Mouse (Mus musculus): ENCODE results near the gene Hsd17b13. TPM values are rescaled to one million over a fixed set of nuclear protein-coding genes. Genes with fewer than 3 reads are reported as not detected.
"Not testable (repeated sequence)": the region's sequence is repeated elsewhere in the genome, so short reads cannot be mapped to it uniquely, and the experiment has no call there.

The Hsd17b13 gene
- polyA plus RNA-seq (2016; fragmentation: Nextera tagmentation; extraction: Ambion mirVana): not detected in 2 replicates

GRCm38 (mm10) chr5:103977297-103977696 is at the start of gene Hsd17b13:
TSS of gene Hsd17b13 (minus strand) at chr5:103977410.
- H3K9ac ChIP-seq (replicated peaks): no peak within 1 kb of the TSS
- no peaks in the 10 kb centered on the region for H3K9me3 ChIP-seq
- no peaks in the 10 kb centered on the region for H3K4me1 ChIP-seq
- H3K27me3 ChIP-seq: no peaks in the 10 kb centered on the region
- no peak within 1 kb of the TSS for H3K27ac ChIP-seq (replicated peaks)
- WGBS: 87% methylated on average over 4 of the region's 4 CpGs
- no peak within 1 kb of the TSS for H3K4me2 ChIP-seq (replicated peaks)
- H3K36me3 ChIP-seq: no peaks in the 10 kb centered on the region
- H3K4me3 ChIP-seq: no peak within 1 kb of the TSS
- ATAC-seq (ENCODE audit: low FRiP score, low read depth): no peak

GRCm38 (mm10) chr5:104025245-104025854 is 48.1 kb upstream of the Hsd17b13 start:
- no peak overlapping the region for H3K4me2 ChIP-seq (replicated peaks)
- H3K36me3 ChIP-seq: no peaks in the 10 kb centered on the region
- H3K4me3 ChIP-seq: no peak overlapping the region
- H3K27me3 ChIP-seq: peaks cover 13% of the 10 kb centered on the region
- H3K27ac ChIP-seq (replicated peaks): no peak overlapping the region
- H3K9me3 ChIP-seq: no peaks in the 10 kb centered on the region
- ATAC-seq (ENCODE audit: low FRiP score, low read depth): no peak
- no peak overlapping the region for H3K9ac ChIP-seq (replicated peaks)
- peaks cover 8% of the 10 kb centered on the region; the same call in 1 of the 2 replicates for H3K4me1 ChIP-seq
- WGBS: 37% methylated on average over 17 of the region's 17 CpGs

- Histone ChIP-seq H3K9me3 (no peaks in the 10 kb centered on the region), H3K4me1 (peaks cover 8% of the 10 kb centered on the region; the same call in 1 of the 2 replicates), H3K36me3 (no peaks in the 10 kb centered on the region), H3K9ac (replicated peaks) (no peak overlapping the region), H3K4me3 (no peak overlapping the region), H3K4me2 (replicated peaks) (no peak overlapping the region), H3K27me3 (peaks cover 13% of the 10 kb centered on the region), H3K27ac (replicated peaks) (no peak overlapping the region)
- no peak for ATAC-seq (ENCODE audit: low FRiP score, low read depth)
- WGBS: 66% methylated on average over 11 of the region's 11 CpGs
Measured at GRCm38 (mm10) chr5:104024762-104025161, 47.6 kb upstream of the Hsd17b13 start.

- H3K4me2 ChIP-seq (replicated peaks); H3K4me3 ChIP-seq; ATAC-seq (ENCODE audit: low FRiP score, low read depth); H3K4me1 ChIP-seq; H3K36me3 ChIP-seq; H3K9me3 ChIP-seq; H3K27ac ChIP-seq (replicated peaks); H3K9ac ChIP-seq (replicated peaks): not testable (repeated sequence)
- H3K27me3 ChIP-seq: peaks cover 13% of the 10 kb centered on the region
- 91% methylated on average over 5 of the region's 5 CpGs for WGBS
Measured at GRCm38 (mm10) chr5:104024193-104024592, 47.0 kb upstream of the Hsd17b13 start.

- no peaks in the 10 kb centered on the region for H3K9me3 ChIP-seq
- H3K4me2 ChIP-seq (replicated peaks): no peak overlapping the region
- ATAC-seq (ENCODE audit: low FRiP score, low read depth): no peak
- H3K4me1 ChIP-seq: peaks cover 8% of the 10 kb centered on the region; the same call in 1 of the 2 replicates
- no peak overlapping the region for H3K27ac ChIP-seq (replicated peaks)
- H3K9ac ChIP-seq (replicated peaks): no peak overlapping the region
- H3K27me3 ChIP-seq: peaks cover 13% of the 10 kb centered on the region
- no peaks in the 10 kb centered on the region for H3K36me3 ChIP-seq
- WGBS: 67% methylated on average over 8 of the region's 8 CpGs
- H3K4me3 ChIP-seq: no peak overlapping the region
Measured at GRCm38 (mm10) chr5:104023289-104024020, 46.2 kb upstream of the Hsd17b13 start.

GRCm38 (mm10) chr5:104022558-104022957 is 45.3 kb upstream of the Hsd17b13 start:
- Histone ChIP-seq H3K4me2 (replicated peaks) (peak overlapping the region; percentile 86), H3K9ac (replicated peaks) (no peak overlapping the region), H3K36me3 (no peaks in the 10 kb centered on the region), H3K27me3 (peaks cover 13% of the 10 kb centered on the region), H3K27ac (replicated peaks) (no peak overlapping the region), H3K4me1 (peaks cover 8% of the 10 kb centered on the region; the same call in 1 of the 2 replicates), H3K9me3 (no peaks in the 10 kb centered on the region), H3K4me3 (no peak overlapping the region)
- 41% methylated on average over 5 of the region's 5 CpGs for WGBS
- ATAC-seq (ENCODE audit: low FRiP score, low read depth): no peak

GRCm38 (mm10) chr5:104021597-104022378 is 44.6 kb upstream of the Hsd17b13 start, which contains the start of gene Hsd17b11:
TSS of gene Hsd17b11 (minus strand) at chr5:104021919.
- 1% methylated on average over 31 of the region's 31 CpGs for WGBS
- H3K9me3 ChIP-seq: no peaks in the 10 kb centered on the region
- peak; percentile 73 for ATAC-seq (ENCODE audit: low FRiP score, low read depth)
- peaks cover 8% of the 10 kb centered on the region; the same call in 1 of the 2 replicates for H3K4me1 ChIP-seq
- no peaks in the 10 kb centered on the region for H3K36me3 ChIP-seq
- H3K4me3 ChIP-seq: peak within 1 kb of the TSS; percentile 47
- H3K4me2 ChIP-seq (replicated peaks): peak within 1 kb of the TSS; percentile 86
- H3K27ac ChIP-seq (replicated peaks): no peak within 1 kb of the TSS
- peaks cover 13% of the 10 kb centered on the region for H3K27me3 ChIP-seq
- peak within 1 kb of the TSS; percentile 59 for H3K9ac ChIP-seq (replicated peaks)

- no peak overlapping the region for H3K4me3 ChIP-seq
- H3K9ac ChIP-seq (replicated peaks): no peak overlapping the region
- no peaks in the 10 kb centered on the region for H3K36me3 ChIP-seq
- no peak overlapping the region for H3K27ac ChIP-seq (replicated peaks)
- H3K27me3 ChIP-seq: no peaks in the 10 kb centered on the region
- no peak for ATAC-seq (ENCODE audit: low FRiP score, low read depth)
- H3K4me1 ChIP-seq: no peaks in the 10 kb centered on the region
- H3K9me3 ChIP-seq: no peaks in the 10 kb centered on the region
- H3K4me2 ChIP-seq (replicated peaks): no peak overlapping the region
Measured at GRCm38 (mm10) chr5:104011419-104011818, 34.2 kb upstream of the Hsd17b13 start.

- Histone ChIP-seq H3K4me2 (replicated peaks) (no peak overlapping the region), H3K9ac (replicated peaks) (no peak overlapping the region), H3K9me3 (no peaks in the 10 kb centered on the region), H3K4me3 (no peak overlapping the region), H3K4me1 (no peaks in the 10 kb centered on the region), H3K36me3 (no peaks in the 10 kb centered on the region), H3K27me3 (no peaks in the 10 kb centered on the region), H3K27ac (replicated peaks) (no peak overlapping the region)
- ATAC-seq (ENCODE audit: low FRiP score, low read depth): no peak
- WGBS: 92% methylated on average over 7 of the region's 7 CpGs
Measured at GRCm38 (mm10) chr5:104010261-104010660, 33.1 kb upstream of the Hsd17b13 start.

GRCm38 (mm10) chr5:104009421-104009820 is 32.2 kb upstream of the Hsd17b13 start:
- Histone ChIP-seq H3K9me3 (no peaks in the 10 kb centered on the region), H3K9ac (replicated peaks) (no peak overlapping the region), H3K4me2 (replicated peaks) (no peak overlapping the region), H3K4me3 (no peak overlapping the region), H3K27ac (replicated peaks) (no peak overlapping the region), H3K36me3 (no peaks in the 10 kb centered on the region), H3K27me3 (no peaks in the 10 kb centered on the region), H3K4me1 (no peaks in the 10 kb centered on the region)
- no peak for ATAC-seq (ENCODE audit: low FRiP score, low read depth)
- WGBS: 89% methylated on average over 3 of the region's 3 CpGs

- WGBS: 72% methylated on average over 5 of the region's 5 CpGs
- Histone ChIP-seq H3K27me3 (0 out of 2 replicates have a peak, but pooled peaks cover 4% of the 10 kb centered on the region), H3K4me1 (peaks cover 5% of the 10 kb centered on the region), H3K4me3 (no peak overlapping the region), H3K27ac (replicated peaks) (no peak overlapping the region), H3K4me2 (replicated peaks) (no peak overlapping the region), H3K36me3 (no peaks in the 10 kb centered on the region), H3K9ac (replicated peaks) (no peak overlapping the region), H3K9me3 (no peaks in the 10 kb centered on the region)
- ATAC-seq (ENCODE audit: low FRiP score, low read depth): no peak
Measured at GRCm38 (mm10) chr5:104007801-104008200, 30.6 kb upstream of the Hsd17b13 start.

- H3K9me3 ChIP-seq: no peaks in the 10 kb centered on the region
- WGBS: 82% methylated on average over 3 of the region's 3 CpGs
- no peak overlapping the region for H3K27ac ChIP-seq (replicated peaks)
- H3K9ac ChIP-seq (replicated peaks): no peak overlapping the region
- no peak overlapping the region for H3K4me2 ChIP-seq (replicated peaks)
- 0 out of 2 replicates have a peak, but pooled peaks cover 4% of the 10 kb centered on the region for H3K27me3 ChIP-seq
- no peak overlapping the region for H3K4me3 ChIP-seq
- peaks cover 11% of the 10 kb centered on the region for H3K4me1 ChIP-seq
- no peaks in the 10 kb centered on the region for H3K36me3 ChIP-seq
- ATAC-seq (ENCODE audit: low FRiP score, low read depth): no peak
Measured at GRCm38 (mm10) chr5:104006811-104007210, 29.6 kb upstream of the Hsd17b13 start.

All from midbrain, embryonic 12.5 days (tissue).